Mouse (Mus musculus): ENCODE measurements at regions not wholly inside any gene's neighbourhood (a gene's known extent, or its start where the extent isn't known, plus 50 kb on each side); places are given as distances from the start of the nearest gene placed in this dataset.
A peak's percentile ranks its signal among the peaks of the same experiment; 100 is the strongest.

DNA sequence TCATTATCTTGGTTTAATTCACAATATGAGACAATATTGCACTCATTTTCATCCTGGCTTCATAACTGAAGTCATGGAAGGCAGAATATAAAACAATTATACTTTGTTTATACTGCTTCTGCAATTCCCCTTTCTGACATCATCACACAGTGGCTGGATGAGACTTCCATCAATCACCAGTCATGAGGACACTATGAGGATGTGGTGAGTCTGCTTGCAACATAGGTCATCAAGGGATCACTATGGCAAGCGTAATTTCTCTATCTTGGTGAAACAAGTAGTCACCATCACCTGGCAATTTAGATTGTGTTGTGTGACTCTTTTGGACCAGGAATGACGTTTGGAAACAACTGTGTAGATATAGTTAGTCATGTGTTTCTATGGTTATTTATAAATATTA, 134.6 kb downstream of the Hao1 start:
- DNase-seq (ENCODE audit: low spot score in 2 of 2), result no peak
- intact Hi-C loops (cut with DNase I), result no loop called here

GRCm38 (mm10) chr2:134399564-134399963, 154.6 kb downstream of the Hao1 start:
- intact Hi-C loops (cut with DNase I), result no loop called here
- DNase-seq (ENCODE audit: low spot score in 2 of 2), result no peak

DNA sequence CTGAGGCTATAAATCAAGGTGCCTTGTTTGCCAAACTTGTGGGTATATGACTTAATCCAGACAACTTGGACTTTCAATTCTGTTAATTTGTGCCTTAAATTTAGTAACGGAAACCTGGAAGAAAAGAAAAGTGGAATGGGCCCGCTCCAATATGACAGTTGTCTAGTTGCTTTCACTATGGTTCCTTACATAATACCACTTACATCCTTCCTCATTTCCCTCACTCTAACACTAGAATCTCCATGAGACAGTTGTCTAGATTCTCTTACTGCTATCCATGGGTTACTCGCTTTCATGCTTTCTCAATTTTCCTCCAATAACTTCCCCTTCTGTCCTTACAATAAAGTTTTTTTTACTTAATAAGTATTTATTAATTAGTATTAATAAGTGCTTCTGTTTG, 160.7 kb downstream of the Hao1 start:
- intact Hi-C loops (cut with DNase I), result no loop called here
- no peak for DNase-seq (ENCODE audit: low spot score in 2 of 2)

DNA sequence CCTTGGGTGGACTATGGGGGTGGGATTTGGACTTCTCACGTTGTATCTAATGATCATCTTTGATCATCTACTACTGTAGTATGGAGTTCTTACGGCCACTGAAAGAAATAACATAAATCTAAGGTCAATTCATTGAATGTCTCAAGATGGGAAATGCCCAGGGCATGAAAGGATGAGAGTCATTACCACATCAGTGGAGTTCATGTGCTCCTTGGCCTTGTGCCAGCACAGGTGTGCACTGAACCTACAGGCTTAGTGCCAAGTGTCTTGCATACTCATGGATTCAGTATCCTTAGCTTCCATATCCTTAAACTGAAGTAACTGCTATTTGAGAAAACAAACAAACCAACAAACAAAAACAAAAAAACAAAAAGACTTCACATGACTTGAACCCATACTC, 179.1 kb downstream of the Hao1 start:
- DNase-seq (ENCODE audit: low spot score in 2 of 2), result no peak
- intact Hi-C loops (cut with DNase I), result no loop called here

DNA sequence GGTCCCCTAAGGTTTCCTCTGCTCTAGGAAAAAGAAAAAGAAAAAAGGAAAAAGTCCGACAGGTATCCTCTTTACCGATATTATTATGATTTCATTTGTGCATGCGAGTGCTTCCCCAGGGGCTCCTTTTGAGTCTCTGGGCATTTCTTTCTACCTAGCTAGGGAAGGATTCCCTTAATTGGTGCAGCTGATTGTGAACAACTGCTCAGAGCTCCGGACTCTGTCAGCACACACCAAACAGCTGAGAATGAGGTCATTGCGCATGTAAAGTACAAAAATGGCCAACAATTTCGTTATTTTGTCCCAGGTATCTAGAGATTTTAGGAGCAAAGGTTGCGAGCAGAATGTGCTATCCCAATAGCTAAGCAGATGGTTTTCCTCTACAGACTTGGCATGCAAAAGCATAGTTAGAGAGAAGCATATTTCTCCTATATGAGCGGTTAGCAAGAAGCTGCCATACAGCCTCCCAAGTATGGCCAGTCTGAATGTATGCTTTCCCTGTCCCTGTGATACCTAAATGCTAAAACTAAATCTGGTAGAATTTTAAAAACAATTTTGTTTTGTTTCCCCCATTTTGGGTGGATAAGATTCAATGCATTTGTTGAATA, 203.2 kb downstream of the Hao1 start:
- DNase-seq (ENCODE audit: low spot score in 2 of 2), result peak in 1 of 2 experiments; percentile 1
- intact Hi-C loops (cut with DNase I), result no loop called here

GRCm38 (mm10) chr2:134350442-134350841, 203.7 kb downstream of the Hao1 start:
- intact Hi-C loops (cut with DNase I), result no loop called here

GRCm38 (mm10) chr2:134342515-134343140, 211.5 kb downstream of the Hao1 start:
- intact Hi-C loops (cut with DNase I), result no loop called here

More at GRCm38 (mm10) chr2:134350442-134350841, 203.7 kb downstream of the Hao1 start:
- DNase-seq (ENCODE audit: low spot score in 2 of 2), result no peak

DNA sequence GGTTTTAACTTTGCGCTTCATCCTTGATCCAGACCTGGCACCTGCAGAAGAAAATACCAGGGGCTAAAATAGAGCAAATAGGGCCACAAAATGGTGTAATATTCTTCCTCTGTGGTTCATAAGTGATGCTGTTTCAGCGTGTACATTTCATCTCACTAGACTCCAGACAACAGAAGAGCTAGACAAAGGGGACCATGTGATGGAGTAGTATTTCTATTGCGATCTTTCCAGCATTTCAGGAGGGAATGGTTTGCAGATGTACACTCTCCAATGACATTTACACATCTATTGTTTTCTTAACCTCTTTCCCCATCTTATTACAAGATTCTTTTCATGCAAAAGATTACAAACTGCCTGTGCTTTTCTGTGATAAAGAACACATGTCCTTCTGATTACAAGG, 246.1 kb downstream of the Hao1 start:
- intact Hi-C loops (cut with DNase I), result no loop called here
- DNase-seq (ENCODE audit: low spot score in 2 of 2), result no peak

More at GRCm38 (mm10) chr2:134342515-134343140, 211.5 kb downstream of the Hao1 start:
- DNase-seq (ENCODE audit: low spot score in 2 of 2), result no peak

DNA sequence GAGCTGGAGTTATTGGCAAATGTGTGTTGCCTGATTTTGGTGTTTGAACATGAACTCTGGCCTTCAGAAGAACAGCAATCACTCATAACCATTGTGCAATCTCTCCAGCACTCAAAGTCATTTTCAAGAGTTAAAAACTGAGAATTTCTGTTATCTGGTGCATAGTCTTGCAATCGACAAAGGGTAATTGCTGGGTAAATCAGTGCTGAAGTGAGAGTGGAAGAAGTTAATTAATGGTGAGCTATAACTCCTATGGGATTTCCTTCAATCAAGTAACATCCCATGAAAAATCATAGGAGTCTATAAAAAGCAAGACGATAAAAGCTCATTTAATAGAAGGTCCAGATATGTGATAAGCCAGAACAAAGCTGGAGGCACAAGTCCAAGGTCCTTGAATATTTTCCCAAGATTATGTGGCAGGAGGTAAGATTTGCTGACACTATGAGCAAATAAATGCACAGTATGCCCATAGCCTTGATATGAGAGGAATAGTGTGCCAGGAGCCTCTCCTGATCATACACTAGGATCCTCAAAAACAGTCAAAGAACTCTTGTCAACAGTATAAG, 264.0 kb downstream of the Hao1 start:
- no peak for DNase-seq (ENCODE audit: low spot score in 2 of 2)

GRCm38 (mm10) chr2:134275881-134276280, 278.3 kb downstream of the Hao1 start:
- intact Hi-C loops (cut with DNase I), result no loop called here
- no peak for DNase-seq (ENCODE audit: low spot score in 2 of 2)

More for the DNA sequence above, 264.0 kb downstream of the Hao1 start:
- intact Hi-C loops (cut with DNase I), result no loop called here

DNA sequence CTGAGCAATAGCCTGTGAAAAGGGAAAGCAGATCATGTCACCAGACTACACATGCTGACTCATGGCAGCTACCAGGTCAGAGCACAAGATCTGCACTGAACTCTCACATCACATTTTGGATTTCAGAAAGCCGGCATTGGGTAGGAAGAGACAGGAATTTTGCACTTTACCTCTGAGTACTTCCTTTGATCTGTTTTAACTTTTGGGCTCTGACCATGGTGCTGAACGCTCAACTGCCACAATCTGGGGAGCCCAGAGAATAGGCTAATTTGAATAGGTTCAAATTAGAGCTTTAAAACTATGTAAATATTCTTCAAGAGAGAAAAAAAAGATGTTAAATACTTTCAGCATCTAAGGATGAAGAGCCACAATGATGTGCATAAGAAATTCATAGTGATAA, 285.7 kb downstream of the Hao1 start:
- DNase-seq (ENCODE audit: low spot score in 2 of 2), result no peak

More for the DNA sequence above, 285.7 kb downstream of the Hao1 start:
- intact Hi-C loops (cut with DNase I), result no loop called here

Measured in left cerebral cortex, postnatal 14 days (tissue).